Mouse (Mus musculus) liver, embryonic 16.5 days (tissue): ENCODE results near the gene Ddah1. TPM values are rescaled to one million over a fixed set of nuclear protein-coding genes. Genes with fewer than 3 reads are reported as not detected.

Source experiments
- ATAC-seq: fragments of 200-750 bp; cut with Nextera tagmentation; 2 replicates; pipeline ENCODE4 v1.8.0; 2017; ENCODE audit warnings: low read depth, mild to moderate bottlenecking, moderate number of reproducible peaks, moderate library complexity
- H3K27ac ChIP-seq: fragments of 300-500 bp; sonication (generic); 2 replicates; pipeline ENCODE4 v1.5.1; 2014; ENCODE audit warnings: mild to moderate bottlenecking, low read length
- H3K27me3 ChIP-seq: fragments of 300-500 bp; sonication (generic); 2 replicates; pipeline ENCODE4 v1.6.1; 2014; ENCODE audit warnings: low read depth, low read length, mixed read lengths; ENCODE audit not compliant: control insufficient read depth, insufficient read depth
- H3K36me3 ChIP-seq: fragments of 300-500 bp; sonication (generic); 2 replicates; pipeline ENCODE4 v1.6.1; 2014; ENCODE audit warnings: mild to moderate bottlenecking; ENCODE audit not compliant: control insufficient read depth, insufficient read depth
- H3K4me1 ChIP-seq: fragments of 300-500 bp; sonication (generic); 2 replicates; pipeline ENCODE4 v1.6.1; 2014; ENCODE audit warnings: low read depth, low read length, mixed read lengths; ENCODE audit not compliant: control insufficient read depth
- H3K4me2 ChIP-seq: fragments of 300-500 bp; sonication (generic); 2 replicates; pipeline ENCODE4 v1.6.1; 2014; ENCODE audit warnings: low read depth, low read length, mixed read lengths
- H3K4me3 ChIP-seq: fragments of 300-500 bp; sonication (generic); 2 replicates; pipeline ENCODE4 v1.5.1; 2014; ENCODE audit warnings: low read depth, mild to moderate bottlenecking, low read length
- H3K9ac ChIP-seq: fragments of 300-500 bp; sonication (generic); 2 replicates; pipeline ENCODE4 v1.6.1; 2014; ENCODE audit warnings: low read depth, low read length
- H3K9me3 ChIP-seq: fragments of 300-500 bp; sonication (generic); replicated peaks from 2 replicates; pipeline ENCODE4 v1.6.1; 2016; ENCODE audit warnings: low read length; ENCODE audit not compliant: control insufficient read depth
- WGBS: fragments of 180-500 bp; shearing (Covaris S2); extraction: QIAGEN DNeasy Blood & Tissue Kit; methylation state at CpG from one replicate; pipeline ENCODE4 v1.1.7; 2014; ENCODE audit not compliant: insufficient replicate concordance; 5-methylcytosine and 5-hydroxymethylcytosine counted together
- polyA plus RNA-seq: library from polyadenylated mRNA; unstranded; fragments of >200 nt; fragmentation: Nextera tagmentation; extraction: Ambion mirVana; gene quantifications from 2 replicates; pipeline ENCODE4 v1.2.1, GENCODE M21; 2015

Ddah1 gene
- polyA plus RNA-seq, 1 experiment from 2014 or later: 44.7 TPM

DNA sequence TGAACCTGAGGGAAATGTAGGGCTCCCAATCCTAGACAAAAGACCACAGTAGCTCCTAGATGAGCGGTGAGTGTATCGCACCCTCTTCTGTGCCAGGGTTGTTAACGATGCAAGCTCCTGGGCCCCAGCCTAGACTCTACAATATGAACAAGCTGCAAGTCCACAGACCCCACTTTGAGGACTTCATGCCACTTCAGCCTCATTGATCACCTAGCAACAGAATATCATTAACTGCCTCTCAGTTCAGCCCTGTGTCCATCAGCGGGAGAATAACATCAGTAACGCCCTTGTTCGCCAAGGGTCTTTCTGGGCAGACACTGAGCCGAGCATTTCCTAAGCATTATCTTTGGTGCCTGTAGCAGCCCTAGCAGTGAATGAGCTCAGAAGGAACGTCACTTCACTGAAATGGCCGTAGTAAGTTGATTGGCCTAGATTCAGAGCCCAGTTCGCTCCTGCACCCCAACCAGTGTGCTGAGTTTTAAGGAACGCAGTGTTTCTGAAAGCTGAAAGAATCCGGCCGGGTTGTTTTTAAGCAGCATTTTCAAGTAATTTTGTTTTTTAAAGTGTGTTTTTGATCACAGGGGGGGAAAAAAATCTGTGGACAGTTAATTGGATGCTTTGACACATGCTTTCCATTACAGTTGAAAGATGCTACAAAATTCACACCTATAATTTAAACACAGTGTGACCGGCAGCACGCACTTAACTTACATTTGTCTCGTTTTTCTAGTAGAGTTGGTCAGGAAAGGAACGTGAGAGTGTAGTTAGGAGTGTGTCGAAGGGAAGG lies 132.1 kb downstream of the Ddah1 start:
- Histone ChIP-seq H3K4me1 (no peaks in the 10 kb centered on the region; the same call in 1 of the 2 replicates), H3K4me3 (no peak overlapping the region), H3K9me3 (no peaks in the 10 kb centered on the region), H3K9ac (no peak overlapping the region), H3K4me2 (no peak overlapping the region), H3K27me3 (no peaks in the 10 kb centered on the region), H3K36me3 (no peaks in the 10 kb centered on the region), H3K27ac (no peak overlapping the region)
- 76% methylated on average over 18 of the region's 18 CpGs for WGBS
- ATAC-seq: no peak

DNA sequence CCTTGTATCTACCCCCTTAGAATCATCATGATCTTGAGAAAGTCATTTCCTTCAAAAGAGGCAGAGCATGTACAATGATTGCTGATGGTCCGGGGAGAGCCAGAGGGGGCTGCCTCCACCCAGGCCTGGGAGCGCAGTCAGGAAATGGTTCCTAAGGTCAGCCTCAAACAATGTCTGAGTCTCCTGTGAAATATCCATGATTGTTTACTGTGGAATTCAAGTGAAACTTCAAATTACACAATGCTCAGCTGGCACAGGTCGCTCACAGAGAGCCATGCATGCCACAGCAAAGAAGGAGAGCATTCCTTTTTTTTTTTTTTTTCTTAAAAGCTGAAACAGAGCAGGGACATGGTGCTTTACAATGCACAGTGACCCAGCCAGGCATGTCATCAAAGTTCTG lies 134.0 kb downstream of the Ddah1 start:
- no peak for ATAC-seq
- no peaks in the 10 kb centered on the region for H3K9me3 ChIP-seq
- H3K27me3 ChIP-seq: no peaks in the 10 kb centered on the region
- no peak overlapping the region for H3K4me2 ChIP-seq
- no peaks in the 10 kb centered on the region for H3K4me1 ChIP-seq
- 47% methylated on average over 3 of the region's 3 CpGs for WGBS
- no peak overlapping the region for H3K9ac ChIP-seq
- H3K36me3 ChIP-seq: no peaks in the 10 kb centered on the region
- H3K4me3 ChIP-seq: no peak overlapping the region
- no peak overlapping the region for H3K27ac ChIP-seq

GRCm38 (mm10) chr3:145894131-145894530 lies 135.7 kb downstream of the Ddah1 start:
- 60% methylated on average over 12 of the region's 12 CpGs for WGBS
- no peaks in the 10 kb centered on the region for H3K4me1 ChIP-seq
- H3K27ac ChIP-seq: no peak overlapping the region

GRCm38 (mm10) chr3:145897749-145898148 lies 139.3 kb downstream of the Ddah1 start:
- no peak overlapping the region for H3K4me2 ChIP-seq
- WGBS: 72% methylated on average over 11 of the region's 11 CpGs
- H3K4me3 ChIP-seq: no peak overlapping the region
- H3K9ac ChIP-seq: no peak overlapping the region
- no peaks in the 10 kb centered on the region for H3K4me1 ChIP-seq
- no peaks in the 10 kb centered on the region for H3K9me3 ChIP-seq
- ATAC-seq: no peak
- H3K36me3 ChIP-seq: no peaks in the 10 kb centered on the region
- H3K27ac ChIP-seq: no peak overlapping the region
- H3K27me3 ChIP-seq: no peaks in the 10 kb centered on the region

More at GRCm38 (mm10) chr3:145894131-145894530, 135.7 kb downstream of the Ddah1 start:
- ATAC-seq: no peak
- Histone ChIP-seq H3K9me3 (no peaks in the 10 kb centered on the region), H3K27me3 (no peaks in the 10 kb centered on the region), H3K9ac (no peak overlapping the region), H3K36me3 (no peaks in the 10 kb centered on the region), H3K4me2 (no peak overlapping the region), H3K4me3 (no peak overlapping the region)

DNA sequence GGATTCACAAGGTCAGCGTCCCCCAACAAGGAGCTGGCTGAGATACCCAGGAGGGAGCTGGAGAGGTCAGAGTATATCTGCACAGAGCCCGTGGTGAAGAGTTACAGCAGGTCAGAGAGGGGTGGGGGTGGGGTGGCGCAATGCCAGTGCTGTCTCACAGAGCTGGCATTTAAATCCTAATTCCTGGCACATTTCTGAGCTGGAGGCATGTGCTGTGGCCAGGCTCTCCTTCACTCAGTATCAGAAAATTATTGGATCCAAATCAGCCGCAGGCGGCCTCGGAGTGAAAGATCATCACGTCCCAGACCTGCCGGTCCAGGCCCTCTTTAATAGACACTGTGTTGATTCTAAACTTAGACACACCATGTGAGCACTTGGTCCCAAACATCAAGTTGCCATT lies 141.4 kb downstream of the Ddah1 start:
- Histone ChIP-seq H3K4me2 (no peak overlapping the region), H3K27ac (no peak overlapping the region), H3K27me3 (no peaks in the 10 kb centered on the region), H3K9ac (no peak overlapping the region), H3K36me3 (no peaks in the 10 kb centered on the region), H3K9me3 (no peaks in the 10 kb centered on the region), H3K4me3 (no peak overlapping the region), H3K4me1 (no peaks in the 10 kb centered on the region)
- no peak for ATAC-seq
- WGBS: 60% methylated on average over 8 of the region's 8 CpGs

DNA sequence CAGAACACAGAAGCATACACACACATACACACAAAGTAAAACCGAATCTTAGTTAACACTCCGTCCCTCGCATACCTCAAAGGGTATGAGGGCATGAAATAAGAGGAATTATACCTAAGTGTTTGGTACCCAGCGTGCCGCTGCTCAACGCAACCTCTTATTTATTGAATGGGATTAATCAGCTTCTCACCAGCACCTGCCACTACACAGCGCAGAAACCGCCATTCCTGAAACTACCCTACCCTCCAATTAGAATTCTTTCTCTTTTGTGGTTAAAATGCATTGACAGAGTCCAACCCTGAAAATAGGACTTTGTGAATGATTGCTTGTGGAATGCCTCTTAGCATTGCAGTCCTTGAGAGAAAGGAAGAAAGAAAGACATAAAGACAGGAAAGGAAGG lies 145.1 kb downstream of the Ddah1 start:
- H3K9me3 ChIP-seq: no peaks in the 10 kb centered on the region
- no peak overlapping the region for H3K27ac ChIP-seq
- H3K27me3 ChIP-seq: no peaks in the 10 kb centered on the region
- WGBS: 83% methylated on average over 8 of the region's 8 CpGs
- H3K4me1 ChIP-seq: no peaks in the 10 kb centered on the region
- H3K9ac ChIP-seq: no peak overlapping the region
- no peaks in the 10 kb centered on the region for H3K36me3 ChIP-seq
- ATAC-seq: no peak
- no peak overlapping the region for H3K4me3 ChIP-seq
- H3K4me2 ChIP-seq: no peak overlapping the region

DNA sequence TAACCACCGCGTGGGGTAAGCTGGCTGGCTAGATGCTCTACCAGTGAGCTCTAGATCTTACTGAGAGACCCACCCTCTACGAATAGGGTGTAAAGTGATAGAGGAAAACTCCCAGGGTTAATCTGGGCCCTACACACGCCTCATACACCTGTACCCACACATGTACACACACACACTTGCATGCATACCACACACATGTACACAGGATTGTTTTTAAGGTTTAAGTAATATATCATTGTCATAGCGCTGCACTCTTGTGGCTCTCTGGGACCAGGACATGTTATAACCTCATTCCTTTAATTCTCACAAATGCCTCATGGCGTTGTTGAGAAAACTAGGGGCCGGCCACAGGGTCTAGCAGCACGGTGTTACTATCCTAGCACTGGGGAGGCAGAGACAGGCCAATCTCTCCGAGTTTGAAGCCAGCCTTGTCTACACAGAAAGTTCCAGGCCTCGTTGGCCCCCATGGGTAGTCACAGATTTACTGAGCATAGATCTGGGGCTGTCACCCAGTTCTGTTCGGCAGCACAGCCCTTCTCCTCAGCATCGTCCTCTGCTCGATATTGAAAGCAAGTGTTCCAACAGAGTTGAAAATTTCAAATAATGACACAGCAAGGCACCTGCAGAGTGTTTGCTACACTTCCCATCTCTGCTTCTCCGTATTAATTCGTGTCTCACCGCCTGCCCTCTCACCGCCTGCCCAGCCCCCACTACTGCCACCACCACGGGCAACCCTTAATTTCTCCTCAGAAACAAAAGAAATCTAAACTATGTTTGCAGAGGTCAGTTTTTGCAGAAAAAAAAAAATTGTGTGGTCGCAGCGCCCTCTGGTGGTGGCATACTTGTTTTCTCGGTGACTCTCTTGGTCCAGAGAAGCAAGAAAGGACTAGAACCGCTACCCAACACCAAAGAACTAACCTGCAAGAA lies 146.6 kb downstream of the Ddah1 start:
- Histone ChIP-seq H3K9ac (no peak overlapping the region), H3K27ac (no peak overlapping the region), H3K4me3 (no peak overlapping the region), H3K4me1 (no peaks in the 10 kb centered on the region), H3K36me3 (no peaks in the 10 kb centered on the region), H3K27me3 (no peaks in the 10 kb centered on the region), H3K4me2 (no peak overlapping the region), H3K9me3 (no peaks in the 10 kb centered on the region)
- ATAC-seq: no peak
- 42% methylated on average over 22 of the region's 22 CpGs for WGBS

DNA sequence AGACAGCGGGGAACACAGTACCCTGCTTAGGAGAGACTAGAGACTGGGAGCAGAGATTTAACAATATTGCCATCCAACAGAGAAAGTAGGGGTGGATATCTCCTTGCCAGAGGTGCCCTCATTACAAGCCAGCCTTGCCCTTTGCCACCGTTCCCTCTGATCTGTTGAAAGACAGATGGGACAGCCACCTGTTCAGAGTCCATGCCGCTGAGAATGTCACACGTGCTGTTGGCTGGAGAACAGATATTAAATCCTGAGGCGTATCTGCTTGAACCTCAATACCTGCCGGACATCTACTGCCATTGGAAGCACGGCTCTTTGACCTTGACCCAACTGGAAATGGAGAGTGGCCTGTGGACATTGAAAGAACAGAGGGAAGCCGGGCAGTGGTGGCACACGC lies 148.1 kb downstream of the Ddah1 start:
- 62% methylated on average over 9 of the region's 9 CpGs for WGBS
- no peak overlapping the region for H3K4me3 ChIP-seq
- H3K27me3 ChIP-seq: no peaks in the 10 kb centered on the region
- H3K9me3 ChIP-seq: no peaks in the 10 kb centered on the region
- peak; percentile 28; the same call in 1 of the 2 replicates for ATAC-seq
- H3K4me2 ChIP-seq: no peak overlapping the region
- H3K27ac ChIP-seq: no peak overlapping the region
- H3K9ac ChIP-seq: no peak overlapping the region
- no peaks in the 10 kb centered on the region for H3K36me3 ChIP-seq
- H3K4me1 ChIP-seq: no peaks in the 10 kb centered on the region

GRCm38 (mm10) chr3:145912512-145912911 lies 154.0 kb downstream of the Ddah1 start:
- no peak overlapping the region for H3K4me3 ChIP-seq
- H3K27ac ChIP-seq: no peak overlapping the region
- no peaks in the 10 kb centered on the region for H3K36me3 ChIP-seq
- 62% methylated on average over 7 of the region's 7 CpGs for WGBS
- no peaks in the 10 kb centered on the region for H3K4me1 ChIP-seq
- H3K4me2 ChIP-seq: no peak overlapping the region
- no peaks in the 10 kb centered on the region for H3K27me3 ChIP-seq
- H3K9ac ChIP-seq: no peak overlapping the region
- ATAC-seq: peak; percentile 33; the same call in 1 of the 2 replicates
- no peaks in the 10 kb centered on the region for H3K9me3 ChIP-seq
